Mouse (Mus musculus): ENCODE results near the gene C9. TPM values are rescaled to one million over a fixed set of nuclear protein-coding genes. Genes with fewer than 3 reads are reported as not detected.

The C9 gene
- total and polyA plus RNA-seq, 3 experiments, result not detected

- H3K9me3 ChIP-seq (replicated peaks; ENCODE audit: low read length), result no peaks in the 10 kb centered on the region
- no peak overlapping the region for H3K4me2 ChIP-seq (ENCODE audit: insufficient read depth, low read depth, poor library complexity, severe bottlenecking)
- in situ Hi-C loops (cut with MboI; ENCODE audit: low pct_ligation_motif_present, low pct_unique_long_range_greater_than_20kb, low sequenced_read_pairs), result no loop called here
- no peaks in the 10 kb centered on the region for H3K27me3 ChIP-seq (replicated peaks)
- no peak overlapping the region for H3K9ac ChIP-seq (ENCODE audit: insufficient read depth, low read depth)
- no peaks in the 10 kb centered on the region for H3K36me3 ChIP-seq (replicated peaks in 1 of 2; ENCODE audit: control insufficient read depth in 1 of 2, insufficient read depth in 1 of 2, low read length in 1 of 2)
- no peak for TF ChIP-seq SMC3 (IDR thresholded peaks at IDR 0.05; ENCODE audit: low read depth, low read length)
- TF ChIP-seq MEF2A (IDR thresholded peaks at IDR 0.05; ENCODE audit: borderline replicate concordance, low read depth, low read length), result no peak
- TF ChIP-seq JUND (conservative IDR thresholded peaks at IDR 0.05; ENCODE audit: low read depth, low read length), result no peak
- TF ChIP-seq BHLHE40 (IDR thresholded peaks at IDR 0.05; ENCODE audit: low read depth, low read length), result no peak
- no peak for TF ChIP-seq PAX5 (IDR thresholded peaks at IDR 0.05; ENCODE audit: low read length)
- TF ChIP-seq E2F4 (IDR thresholded peaks at IDR 0.05; ENCODE audit: insufficient replicate concordance, low read depth, low read length), result no peak
- TF ChIP-seq ZC3H11A (IDR thresholded peaks at IDR 0.05; ENCODE audit: low read depth, low read length), result no peak
- TF ChIP-seq USF2 (conservative IDR thresholded peaks at IDR 0.05; ENCODE audit: low read depth, low read length), result no peak
- no peak overlapping the region for H3K27ac ChIP-seq (ENCODE audit: insufficient read depth, low read depth)
- H3K4me1 ChIP-seq (ENCODE audit: control insufficient read depth in 1 of 2, insufficient read depth in 2 of 2), result no peaks in the 10 kb centered on the region
- dilution Hi-C loops (cut with MboI; ENCODE audit: extremely low pct_ligation_motif_present, extremely low pct_unique_long_range_greater_than_20kb, low sequenced_read_pairs), result no loop called here
- H3K4me3 ChIP-seq (replicated peaks in 1 of 3; ENCODE audit: low read depth in 2 of 3, low read length in 2 of 3, poor library complexity in 1 of 3), result no peak overlapping the region
- no peak for DNase-seq (ENCODE audit: extremely low read depth)
- no peaks in the 10 kb centered on the region for H3K79me2 ChIP-seq (replicated peaks; ENCODE audit: control insufficient read depth, extremely low read depth, insufficient read depth, poor library complexity, severe bottlenecking)
Measured at GRCm38 (mm10) chr15:6461381-6461780, 16.3 kb downstream of the C9 start.

DNA sequence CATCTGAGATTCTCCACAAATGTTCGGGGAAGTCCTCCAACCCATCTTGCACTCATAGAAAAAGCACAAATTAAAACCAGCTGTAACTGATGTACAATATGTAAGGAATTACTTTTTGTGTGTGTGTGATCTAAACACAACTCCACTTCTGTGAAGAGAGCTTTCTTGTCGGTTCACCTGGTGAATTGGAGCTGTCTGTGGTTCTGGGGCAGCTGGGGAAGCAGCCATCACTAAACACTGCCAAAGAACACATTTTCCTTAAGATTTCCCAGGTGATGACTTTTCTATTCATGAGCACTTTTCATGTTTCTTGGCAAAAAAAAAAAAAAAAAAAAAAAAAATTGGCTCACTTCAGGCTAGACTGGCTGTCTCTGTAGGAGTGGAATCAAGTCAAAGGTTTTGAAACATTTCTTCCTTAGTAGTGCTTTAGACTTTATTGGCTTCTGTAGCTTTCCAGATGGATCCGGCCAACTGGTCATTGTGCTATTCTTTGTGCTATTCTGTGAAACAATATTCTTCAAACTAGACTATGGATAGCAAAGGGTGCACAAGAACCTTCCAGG lies 18.3 kb downstream of the C9 start:
- Histone ChIP-seq H3K79me2 (replicated peaks; ENCODE audit: control insufficient read depth, extremely low read depth, insufficient read depth, poor library complexity, severe bottlenecking) (no peaks in the 10 kb centered on the region), H3K9ac (ENCODE audit: insufficient read depth, low read depth) (no peak overlapping the region), H3K4me1 (ENCODE audit: control insufficient read depth in 1 of 2, insufficient read depth in 2 of 2) (no peaks in the 10 kb centered on the region), H3K4me2 (ENCODE audit: insufficient read depth, low read depth, poor library complexity, severe bottlenecking) (no peak overlapping the region), H3K36me3 (replicated peaks in 1 of 2; ENCODE audit: control insufficient read depth in 1 of 2, insufficient read depth in 1 of 2, low read length in 1 of 2) (no peaks in the 10 kb centered on the region), H3K27me3 (replicated peaks) (no peaks in the 10 kb centered on the region), H3K9me3 (replicated peaks; ENCODE audit: low read length) (no peaks in the 10 kb centered on the region), H3K27ac (ENCODE audit: insufficient read depth, low read depth) (no peak overlapping the region), H3K4me3 (replicated peaks in 1 of 3; ENCODE audit: low read depth in 2 of 3, low read length in 2 of 3, poor library complexity in 1 of 3) (no peak overlapping the region)
- in situ Hi-C loops (cut with MboI; ENCODE audit: low pct_ligation_motif_present, low pct_unique_long_range_greater_than_20kb, low sequenced_read_pairs), result no loop called here
- dilution Hi-C loops (cut with MboI; ENCODE audit: extremely low pct_ligation_motif_present, extremely low pct_unique_long_range_greater_than_20kb, low sequenced_read_pairs), result no loop called here
- no peak for DNase-seq (ENCODE audit: extremely low read depth)
- no peak for TF ChIP-seq JUN (IDR thresholded peaks at IDR 0.05; ENCODE audit: insufficient read depth, low read depth, low read length)

- dilution Hi-C loops (cut with MboI; ENCODE audit: extremely low pct_ligation_motif_present, extremely low pct_unique_long_range_greater_than_20kb, low sequenced_read_pairs) (no loop called here), in situ Hi-C loops (cut with MboI; ENCODE audit: low pct_ligation_motif_present, low pct_unique_long_range_greater_than_20kb, low sequenced_read_pairs) (no loop called here)
- Histone ChIP-seq H3K4me1 (ENCODE audit: control insufficient read depth in 1 of 2, insufficient read depth in 2 of 2) (no peaks in the 10 kb centered on the region), H3K27me3 (replicated peaks) (no peaks in the 10 kb centered on the region), H3K4me3 (replicated peaks in 1 of 3; ENCODE audit: low read depth in 2 of 3, low read length in 2 of 3, poor library complexity in 1 of 3) (no peak overlapping the region), H3K9ac (ENCODE audit: insufficient read depth, low read depth) (no peak overlapping the region), H3K9me3 (replicated peaks; ENCODE audit: low read length) (no peaks in the 10 kb centered on the region), H3K36me3 (replicated peaks in 1 of 2; ENCODE audit: control insufficient read depth in 1 of 2, insufficient read depth in 1 of 2, low read length in 1 of 2) (no peaks in the 10 kb centered on the region), H3K79me2 (replicated peaks; ENCODE audit: control insufficient read depth, extremely low read depth, insufficient read depth, poor library complexity, severe bottlenecking) (no peaks in the 10 kb centered on the region), H3K27ac (ENCODE audit: insufficient read depth, low read depth) (no peak overlapping the region), H3K4me2 (ENCODE audit: insufficient read depth, low read depth, poor library complexity, severe bottlenecking) (no peak overlapping the region)
- no peak for DNase-seq (ENCODE audit: extremely low read depth)
- TF ChIP-seq CHD1 (IDR thresholded peaks at IDR 0.05; ENCODE audit: low read depth, low read length), result no peak
- TF ChIP-seq ZMIZ1 (IDR thresholded peaks at IDR 0.05; ENCODE audit: low read depth, low read length), result no peak
- TF ChIP-seq MAFK (IDR thresholded peaks at IDR 0.05; ENCODE audit: insufficient replicate concordance, low read length), result no peak
- no peak for TF ChIP-seq IRF4 (IDR thresholded peaks at IDR 0.05; ENCODE audit: low read depth, low read length)
- no peak for TF ChIP-seq UBTF (IDR thresholded peaks at IDR 0.05; ENCODE audit: low read depth, low read length)
- TF ChIP-seq E2F4 (IDR thresholded peaks at IDR 0.05; ENCODE audit: insufficient replicate concordance, low read depth, low read length), result no peak
- TF ChIP-seq MAZ (IDR thresholded peaks at IDR 0.05; ENCODE audit: low read depth, low read length), result no peak
- TF ChIP-seq POLR2A (IDR thresholded peaks at IDR 0.05; ENCODE audit: low read depth, low read length), result no peak
Measured at GRCm38 (mm10) chr15:6466995-6467394, 21.9 kb downstream of the C9 start.
